Mouse (Mus musculus) 3134 (cell line): ENCODE data around the gene Slc39a1.
"Not testable (repeated sequence)": the region's sequence is repeated elsewhere in the genome, so short reads cannot be mapped to it uniquely, and the experiment has no call there.

Experiments
- DNase-seq: peaks from one replicate; pipeline ENCODE4 v3.0.0-alpha.2; 2011; ENCODE audit warnings: low spot score; ENCODE audit not compliant: insufficient read length; ENCODE audit errors: extremely low read depth

Gene Slc39a1

DNA sequence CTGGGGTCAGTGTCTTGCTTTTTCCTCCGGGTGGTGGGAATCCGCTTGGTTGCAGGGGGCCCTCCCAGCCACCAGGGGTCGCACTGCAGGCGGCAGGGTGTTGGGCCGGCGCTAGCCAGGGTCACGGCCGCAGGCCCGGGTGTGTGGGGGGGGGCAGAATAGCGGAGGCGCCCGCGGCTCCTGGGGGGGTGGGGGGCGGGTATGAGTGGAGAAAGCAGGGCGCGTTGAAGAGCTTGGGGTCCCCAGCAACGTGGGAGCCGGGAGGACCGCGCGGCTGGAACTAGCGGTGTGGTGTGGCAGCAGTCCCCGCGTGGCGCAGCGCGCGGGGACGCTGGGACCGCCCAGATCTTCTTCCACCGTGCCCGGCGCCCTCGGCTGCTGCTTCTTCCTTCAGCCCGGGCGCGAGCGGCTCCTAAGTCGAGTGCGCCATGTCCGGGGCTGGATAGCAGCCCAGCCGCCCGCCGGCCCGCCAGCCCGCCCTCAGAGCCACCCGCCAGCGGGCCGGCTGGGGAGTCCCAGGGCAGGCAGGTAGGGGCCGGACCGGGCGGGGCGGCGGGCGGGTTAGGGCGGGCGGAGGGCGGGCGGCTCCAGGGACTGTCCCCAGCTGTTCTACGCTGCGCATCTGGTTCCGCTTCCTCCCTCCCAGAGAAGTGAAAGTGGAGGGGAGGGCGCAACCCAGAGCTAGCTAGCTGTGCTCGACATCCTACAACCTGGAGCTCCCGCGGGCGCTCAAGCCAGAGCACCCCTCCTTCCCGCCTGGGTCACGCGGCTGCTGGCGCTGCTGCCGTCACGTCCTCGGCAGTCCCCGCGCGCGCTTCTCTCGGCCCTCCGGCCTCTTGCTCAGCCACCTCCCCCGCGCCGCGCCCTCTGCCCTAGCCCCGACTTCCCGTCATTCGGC is 17.3 kb downstream of the Slc39a1 start, which contains the start of gene Dennd4b:
Dennd4b (plus strand) TSS at position 152 of the 898 bp plus-strand sequence.
- DNase-seq = peak; percentile 91

DNA sequence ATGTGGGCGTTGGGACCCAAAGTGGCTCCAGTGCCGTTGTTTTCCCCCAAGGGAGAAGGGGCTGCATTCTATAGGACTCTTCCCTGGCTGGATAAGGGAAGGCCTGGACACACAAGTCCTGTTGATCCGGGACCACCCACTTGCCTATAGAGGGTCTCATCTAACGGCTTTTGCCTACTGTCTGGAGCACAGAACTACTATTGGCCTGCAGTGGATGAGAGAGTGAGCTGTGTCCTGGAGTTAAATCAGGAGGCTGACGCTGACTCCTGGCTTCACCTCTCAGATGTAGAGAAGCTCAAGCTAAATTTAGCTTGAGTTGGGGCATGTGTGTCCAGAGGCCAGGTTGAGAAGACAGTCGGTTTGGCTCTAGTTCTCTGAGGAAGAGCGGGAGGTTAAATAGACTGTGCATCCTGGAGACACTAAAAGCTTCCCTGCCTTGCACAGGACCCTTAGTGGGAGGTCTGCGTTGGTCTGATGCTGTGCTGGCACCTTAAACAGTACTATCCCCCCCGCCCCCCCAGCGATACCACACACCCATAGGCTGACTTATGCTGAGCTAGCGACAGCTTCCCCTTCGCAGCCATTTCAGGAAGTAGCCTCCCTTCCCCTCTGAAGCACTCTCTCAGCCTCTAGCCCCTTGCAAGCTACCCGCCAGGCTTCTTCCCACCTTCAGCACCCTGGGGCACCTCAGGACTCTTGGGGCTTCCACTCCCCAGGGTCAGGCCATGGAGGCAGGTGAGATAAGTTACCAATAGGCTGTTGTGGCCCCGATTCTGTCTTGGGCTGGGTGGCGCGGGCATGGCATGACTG is 18.2 kb downstream of the Slc39a1 start:
- DNase-seq = no peak

DNA sequence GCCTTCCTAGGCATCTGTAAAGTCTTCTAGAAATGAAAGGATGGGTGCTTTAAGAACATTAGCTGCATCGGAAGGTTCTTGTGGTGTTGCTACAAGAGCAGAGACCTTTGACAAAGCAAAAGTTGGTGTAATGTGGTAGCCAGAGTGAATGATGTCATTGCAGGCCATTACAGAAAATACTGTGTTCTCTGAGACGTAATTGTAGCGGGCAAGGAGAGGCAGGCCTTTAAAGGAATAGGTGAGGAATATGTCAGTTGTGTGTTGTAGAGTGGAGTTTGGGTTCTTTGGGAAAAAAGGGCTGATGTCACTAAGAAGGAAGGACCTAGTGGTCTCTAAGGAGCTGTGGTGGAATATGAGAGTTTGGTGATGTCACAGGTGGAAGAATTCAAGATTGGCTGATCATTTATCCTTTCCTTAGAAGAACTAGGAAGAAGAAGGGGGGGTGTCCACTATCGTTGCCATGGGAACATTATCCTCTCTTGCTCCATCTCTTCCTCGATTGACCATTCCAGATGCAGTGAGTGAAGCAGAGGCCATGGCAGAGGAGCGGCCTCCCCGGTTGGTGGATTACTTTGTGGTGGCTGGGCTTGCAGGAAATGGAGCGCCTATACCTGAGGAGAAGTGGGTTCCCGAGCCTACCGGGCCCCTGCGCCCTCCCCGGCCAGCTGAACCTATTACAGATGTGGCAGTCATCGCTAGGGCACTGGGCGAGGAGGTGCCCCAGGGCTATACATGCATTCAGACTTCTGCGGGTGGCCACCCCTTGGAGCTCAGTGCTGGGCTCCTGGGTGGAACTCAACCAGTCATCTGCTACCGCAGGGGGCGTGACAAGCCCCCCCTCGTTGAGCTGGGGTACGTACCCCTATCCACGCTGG is 19.2 kb downstream of the Slc39a1 start:
- no peak for DNase-seq

- DNase-seq = no peak
Measured at GRCm38 (mm10) chr3:90268190-90268589, 20.2 kb downstream of the Slc39a1 start.

DNA sequence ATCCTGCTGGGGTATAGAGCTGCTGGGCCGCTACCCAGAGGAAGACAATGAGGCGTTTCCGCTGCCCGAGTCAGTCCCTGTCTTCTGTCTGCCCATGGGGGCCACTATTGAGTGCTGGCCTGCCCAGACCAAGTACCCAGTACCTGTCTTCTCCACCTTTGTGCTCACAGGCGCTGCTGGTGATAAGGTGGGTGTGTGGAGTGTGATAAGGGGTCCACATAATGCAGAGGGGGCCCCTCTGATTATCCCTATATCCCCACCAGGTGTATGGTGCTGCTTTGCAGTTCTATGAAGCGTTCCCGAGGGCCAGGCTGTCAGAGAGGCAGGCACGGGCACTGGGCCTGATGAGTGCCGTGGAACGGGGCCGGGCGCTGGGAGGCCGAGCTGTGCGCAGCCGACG is 21.0 kb downstream of the Slc39a1 start:
- DNase-seq = no peak

DNA sequence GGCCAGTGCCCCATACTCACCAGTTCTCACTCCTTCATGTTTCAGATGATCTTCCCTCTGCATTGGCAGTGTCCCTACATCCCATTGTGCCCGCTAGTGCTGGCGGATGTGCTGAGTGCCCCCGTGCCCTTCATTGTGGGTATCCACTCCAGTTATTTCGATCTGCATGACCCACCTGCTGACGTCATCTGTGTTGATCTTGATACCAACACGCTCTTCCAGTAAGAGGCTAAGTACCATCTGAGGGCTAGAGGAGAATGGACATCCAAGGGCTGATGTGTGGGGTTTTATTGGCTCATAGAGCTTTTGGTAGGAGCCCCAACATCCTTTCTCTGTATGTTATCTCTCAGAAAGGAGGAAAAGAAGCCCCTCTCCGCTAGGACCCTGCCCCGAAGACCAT is 22.8 kb downstream of the Slc39a1 start:
- no peak for DNase-seq

- no peak for DNase-seq
Measured at GRCm38 (mm10) chr3:90272170-90272569, 24.2 kb downstream of the Slc39a1 start.

DNA sequence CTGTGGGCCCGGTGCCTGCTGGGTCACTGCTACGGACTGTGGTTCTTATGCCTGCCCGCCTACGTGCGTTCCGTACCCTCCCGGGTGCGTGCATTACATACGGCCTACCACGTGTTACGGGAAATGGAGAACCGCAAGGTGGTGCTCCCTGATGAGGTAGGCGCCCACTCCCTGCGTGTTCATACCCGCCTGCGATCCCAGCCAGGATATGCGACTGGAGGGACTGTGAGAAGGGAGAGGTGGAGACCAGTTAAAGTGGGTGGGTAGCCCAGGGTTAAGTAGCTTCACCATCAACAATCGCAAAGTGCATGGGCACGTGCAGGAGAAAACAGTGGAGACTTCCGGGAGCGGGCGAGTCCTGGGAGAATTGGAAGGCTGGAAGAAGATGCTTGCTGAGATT is 25.9 kb downstream of the Slc39a1 start:
- no peak for DNase-seq

DNA sequence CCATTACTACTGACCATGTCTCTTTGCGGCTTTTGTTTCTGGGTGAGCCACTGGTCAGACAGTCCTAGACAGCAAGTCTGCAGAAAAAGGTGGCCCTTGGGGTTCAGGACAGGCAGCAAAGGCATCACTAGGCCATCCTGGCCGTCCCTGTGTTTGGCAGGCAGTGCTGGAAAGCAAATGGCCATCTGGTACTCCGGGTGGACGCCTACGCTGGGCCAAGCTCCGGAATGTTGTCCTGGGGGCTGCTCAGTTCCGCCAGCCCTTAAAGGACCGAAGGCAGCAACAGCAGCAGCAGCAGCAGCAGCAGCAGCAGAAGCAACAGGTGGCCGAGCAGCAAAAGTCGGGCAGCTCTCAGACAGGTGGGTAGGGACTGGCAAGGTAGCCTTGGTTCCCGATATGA is 27.3 kb downstream of the Slc39a1 start:
- no peak for DNase-seq

GRCm38 (mm10) chr3:90276858-90277257 is 28.9 kb downstream of the Slc39a1 start:
- no peak for DNase-seq

- no peak for DNase-seq
Measured at GRCm38 (mm10) chr3:90277793-90278192, 29.8 kb downstream of the Slc39a1 start.

DNA sequence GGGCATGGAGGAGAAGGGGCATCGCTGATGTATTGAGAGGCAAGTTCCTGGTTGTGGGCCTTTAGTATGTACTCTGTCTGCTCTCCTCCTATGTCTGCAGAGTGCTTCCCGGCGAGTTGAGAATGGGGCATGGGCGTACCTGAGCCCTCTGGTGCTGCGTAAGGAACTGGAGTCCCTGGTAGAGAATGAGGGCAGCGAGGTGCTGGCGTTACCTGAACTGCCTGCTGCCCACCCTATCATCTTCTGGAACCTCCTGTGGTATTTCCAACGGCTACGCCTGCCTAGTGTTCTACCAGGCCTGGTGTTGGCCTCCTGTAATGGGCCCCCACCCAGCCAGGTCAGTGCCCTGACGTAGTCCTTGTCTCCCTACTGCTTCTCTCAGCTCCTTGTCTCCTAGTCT is 30.2 kb downstream of the Slc39a1 start:
- DNase-seq = no peak

- no peak for DNase-seq
Measured at GRCm38 (mm10) chr3:90279216-90279615, 31.2 kb downstream of the Slc39a1 start.

- DNase-seq = no peak
Measured at GRCm38 (mm10) chr3:90279743-90280142, 31.8 kb downstream of the Slc39a1 start.

- DNase-seq = no peak
Measured at GRCm38 (mm10) chr3:90280708-90281107, 32.7 kb downstream of the Slc39a1 start.

DNA sequence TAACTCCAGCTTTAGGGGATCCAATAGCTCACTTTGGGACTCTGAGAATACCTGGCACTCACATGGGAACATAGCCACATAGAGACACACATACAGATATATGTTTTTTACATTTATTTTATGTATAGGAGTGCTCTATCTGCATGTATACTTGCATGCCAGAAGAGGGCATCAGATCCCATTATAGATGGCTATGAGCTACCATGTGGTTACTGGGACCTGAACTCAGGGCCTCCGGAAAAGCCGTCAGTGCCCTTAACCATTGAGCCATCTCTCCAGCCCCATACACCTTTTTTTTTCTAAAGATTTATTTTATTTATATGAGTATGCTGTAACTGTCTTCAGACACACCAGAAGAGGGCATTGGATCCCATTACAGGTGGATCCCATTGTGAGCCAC is 36.2 kb downstream of the Slc39a1 start:
- no peak for DNase-seq

DNA sequence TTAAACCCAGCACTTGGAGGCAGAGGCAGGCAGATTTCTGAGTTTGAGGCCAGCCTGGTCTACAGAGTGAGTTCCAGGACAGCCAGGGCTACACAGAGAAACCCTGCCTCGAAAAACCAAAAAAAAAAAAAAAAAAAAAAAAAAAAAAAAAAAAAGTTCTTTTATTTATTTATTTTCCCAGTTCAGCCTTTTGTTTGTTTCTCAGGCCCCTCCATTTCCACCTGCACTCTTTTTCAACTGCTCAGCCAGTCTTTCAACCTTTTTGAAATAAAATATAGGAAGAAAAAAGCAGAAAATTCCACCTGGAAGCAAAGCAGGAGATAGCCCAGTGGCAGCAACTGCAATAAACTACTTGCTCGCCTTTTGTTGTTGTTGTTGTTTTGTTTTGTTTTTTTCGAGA is 41.4 kb downstream of the Slc39a1 start:
- not testable (repeated sequence) for DNase-seq

DNA sequence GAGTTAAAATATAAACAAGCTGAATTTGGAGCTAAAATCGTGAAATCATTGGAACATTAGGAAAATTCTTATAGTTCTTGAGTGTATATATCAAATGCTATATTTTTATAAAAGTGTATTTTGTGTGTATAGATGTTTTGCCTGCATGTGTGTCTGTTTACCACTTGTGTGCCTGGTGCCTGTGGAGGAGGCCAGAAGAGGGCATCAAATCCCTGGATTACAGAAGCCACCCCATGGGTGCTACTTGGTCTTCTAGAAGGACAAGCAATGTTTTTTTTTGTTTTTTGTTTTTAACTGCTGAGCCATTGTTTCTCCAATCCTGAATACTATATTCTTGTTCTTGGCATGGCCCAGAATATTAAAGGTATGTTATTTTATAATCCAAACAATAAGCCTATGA is 42.6 kb downstream of the Slc39a1 start:
- DNase-seq = no peak

DNA sequence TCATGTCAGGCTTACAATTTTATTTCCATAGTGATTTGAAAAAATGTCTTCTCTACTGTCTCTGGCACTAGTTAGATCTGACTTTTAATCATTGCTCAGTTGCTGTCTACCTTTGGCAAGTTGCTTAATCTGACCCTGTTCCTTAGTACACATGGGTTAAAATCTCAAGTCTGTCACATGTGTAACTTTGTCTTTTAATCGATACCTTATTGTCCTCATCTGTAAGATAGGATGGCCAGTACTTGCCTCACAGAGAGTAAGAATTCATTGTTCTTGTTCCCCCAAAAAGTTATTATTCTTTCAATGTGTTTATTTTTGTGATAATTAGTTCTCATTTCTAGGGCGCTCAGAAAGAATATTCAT is 44.0 kb downstream of the Slc39a1 start:
- no peak for DNase-seq

- peak; percentile 96 for DNase-seq
Measured at GRCm38 (mm10) chr3:90292345-90293275, 44.6 kb downstream of the Slc39a1 start, which contains the start of gene Gatad2b. Gene Gatad2b (plus strand): TSS chr3:90293178.
